Mouse (Mus musculus): ENCODE measurements around the gene Nprl2. TPM values are rescaled to one million over a fixed set of nuclear protein-coding genes. Genes with fewer than 3 reads are reported as not detected.

Nprl2 gene
- polyA plus RNA-seq, 1 experiment from 2014 or later: 40.7 TPM

DNA sequence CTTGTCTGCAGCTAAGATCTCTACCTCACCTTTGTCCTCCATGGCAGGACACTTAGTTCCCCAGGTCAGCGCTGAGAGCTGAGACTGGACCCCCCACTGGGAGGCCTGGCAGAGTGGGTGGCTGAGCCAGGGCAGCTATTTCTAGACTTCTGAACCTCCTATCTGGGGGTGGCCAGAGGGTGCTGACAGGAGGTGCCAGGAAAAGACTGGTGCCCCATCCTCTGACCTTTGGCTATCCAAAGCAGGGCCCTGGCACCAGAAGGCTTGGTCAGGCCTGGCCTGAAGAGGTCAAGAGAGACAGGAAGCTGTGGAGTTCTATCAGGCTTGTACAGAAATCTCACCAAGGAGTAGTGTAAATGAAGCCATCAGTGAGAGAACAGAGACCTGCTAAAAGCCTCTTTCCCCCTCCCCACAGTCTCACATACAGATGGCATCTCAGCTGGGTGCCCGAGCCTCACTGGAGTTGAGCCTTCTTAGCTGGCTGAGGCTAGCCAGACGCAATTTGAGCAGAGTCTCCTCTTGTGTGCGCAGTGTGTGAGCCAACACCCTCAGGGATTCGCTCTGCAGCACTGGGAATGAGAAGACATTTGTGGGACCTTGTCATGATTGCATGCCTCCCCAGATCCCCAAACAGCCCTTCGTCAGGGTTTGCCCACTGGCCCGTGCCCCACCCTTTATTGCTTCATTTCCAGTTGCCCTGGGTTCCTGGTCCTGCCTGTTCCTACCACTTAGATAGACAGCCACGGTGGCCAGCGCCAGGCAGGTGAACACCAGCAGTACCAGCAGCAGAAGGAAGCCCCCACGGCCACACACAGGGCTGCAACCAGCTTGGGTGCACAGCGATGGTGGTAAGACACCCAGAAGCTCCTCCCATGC lies 51.3 kb downstream of the Nprl2 start:
- ATAC-seq (replicated peaks; ENCODE audit: low FRiP score) (no peak), DNase-seq (ENCODE audit: low spot score) (no peak)
- no peak overlapping the region for H3K9ac ChIP-seq (ENCODE audit: low read length)
- no peak overlapping the region for H3K27ac ChIP-seq (ENCODE audit: low read depth, low read length)
- no peak overlapping the region for H3K4me3 ChIP-seq (ENCODE audit: low read depth, low read length)
- H3K9me3 ChIP-seq (ENCODE audit: control insufficient read depth, low read length): no peaks in the 10 kb centered on the region
- WGBS: 83% methylated on average over 11 of the region's 11 CpGs
- peaks cover 1% of the 10 kb centered on the region; the same call in 1 of the 2 replicates for H3K4me1 ChIP-seq (replicated peaks; ENCODE audit: control insufficient read depth, insufficient read depth, low read length)
- H3K4me2 ChIP-seq (ENCODE audit: low read depth, low read length, severe bottlenecking): no peak overlapping the region
- peaks cover 3% of the 10 kb centered on the region; the same call in 1 of the 2 replicates for H3K36me3 ChIP-seq (ENCODE audit: control insufficient read depth, insufficient read depth, low read length)
- no peaks in the 10 kb centered on the region for H3K27me3 ChIP-seq (ENCODE audit: control insufficient read depth, insufficient read depth, low read length)

DNA sequence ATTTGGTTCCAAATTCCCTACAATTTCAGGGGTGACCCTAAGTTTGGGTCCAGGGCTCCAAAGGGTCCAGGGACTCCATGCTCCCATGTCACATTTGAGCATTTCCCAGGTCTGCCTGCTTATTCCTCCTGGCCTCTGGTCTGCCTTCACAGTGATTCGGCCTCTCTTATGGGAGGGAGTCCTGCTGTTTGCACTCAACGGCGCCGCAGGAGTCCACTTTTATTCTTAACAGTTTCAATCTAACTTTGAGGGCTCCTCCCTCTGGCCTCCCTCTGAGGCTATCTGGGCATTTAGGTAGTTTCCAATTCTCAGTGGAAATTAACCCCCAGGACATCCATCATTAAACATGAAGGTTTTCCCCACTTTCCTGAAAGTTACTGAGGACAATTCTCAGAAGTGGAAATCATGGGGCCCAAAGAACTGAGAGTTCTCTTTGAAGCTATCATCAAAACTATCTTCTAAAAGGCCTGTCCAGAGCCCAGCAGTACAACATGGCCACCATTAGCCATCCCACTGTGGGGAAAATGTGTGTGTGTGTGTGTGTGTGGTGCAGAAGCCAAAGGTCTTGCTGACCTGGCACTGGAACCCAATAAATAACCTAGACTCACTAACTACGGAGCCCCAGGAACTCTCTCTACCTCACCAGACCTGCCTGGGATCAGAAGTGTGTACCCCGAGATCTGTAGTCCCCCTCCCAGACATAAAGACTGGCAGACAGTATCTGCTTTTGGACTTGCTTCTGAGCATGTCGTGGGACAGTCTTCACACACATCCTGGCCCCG lies 52.4 kb downstream of the Nprl2 start:
- Histone ChIP-seq H3K36me3 (ENCODE audit: control insufficient read depth, insufficient read depth, low read length) (peaks cover 3% of the 10 kb centered on the region; the same call in 1 of the 2 replicates), H3K27me3 (ENCODE audit: control insufficient read depth, insufficient read depth, low read length) (no peaks in the 10 kb centered on the region), H3K4me1 (replicated peaks; ENCODE audit: control insufficient read depth, insufficient read depth, low read length) (no peaks in the 10 kb centered on the region), H3K4me2 (ENCODE audit: low read depth, low read length, severe bottlenecking) (no peak overlapping the region), H3K4me3 (ENCODE audit: low read depth, low read length) (no peak overlapping the region), H3K27ac (ENCODE audit: low read depth, low read length) (no peak overlapping the region), H3K9me3 (ENCODE audit: control insufficient read depth, low read length) (no peaks in the 10 kb centered on the region), H3K9ac (ENCODE audit: low read length) (no peak overlapping the region)
- DNase-seq (ENCODE audit: low spot score) (no peak), ATAC-seq (replicated peaks; ENCODE audit: low FRiP score) (no peak)
- 76% methylated on average over 8 of the region's 8 CpGs for WGBS

Other genes with a start within 250 kb of the Nprl2 start
- 6.5 and 7.4 TPM in 2 replicates for gene Cish, start 246.2 kb upstream of the Nprl2 start, polyA plus RNA-seq (2014; fragmentation: Nextera tagmentation; extraction: Ambion mirVana)
- 11.2 and 13.8 TPM in 2 replicates for gene Hemk1, start 203.9 kb upstream of the Nprl2 start, polyA plus RNA-seq (2014; fragmentation: Nextera tagmentation; extraction: Ambion mirVana)
- gene 6430571L13Rik, start 201.6 kb upstream of the Nprl2 start, polyA plus RNA-seq (2014; fragmentation: Nextera tagmentation; extraction: Ambion mirVana): 1.3 and 1.6 TPM in 2 replicates
- 1.8 and 2.8 TPM in 2 replicates for gene Cacna2d2, start 142.6 kb upstream of the Nprl2 start, polyA plus RNA-seq (2014; fragmentation: Nextera tagmentation; extraction: Ambion mirVana)
- gene Tmem115, start 8.3 kb upstream of the Nprl2 start, polyA plus RNA-seq (2014; fragmentation: Nextera tagmentation; extraction: Ambion mirVana): 40.2 and 43.7 TPM in 2 replicates
- 14.3 and 18.7 TPM in 2 replicates for gene Cyb561d2, start within 50 bp of the Nprl2 start, polyA plus RNA-seq (2014; fragmentation: Nextera tagmentation; extraction: Ambion mirVana)
- 1.1 and 2.3 TPM in 2 replicates for gene Zmynd10, start 5.1 kb downstream of the Nprl2 start, polyA plus RNA-seq (2014; fragmentation: Nextera tagmentation; extraction: Ambion mirVana)
- 48.2 and 51.8 TPM in 2 replicates for gene Rassf1, start 9.3 kb downstream of the Nprl2 start, polyA plus RNA-seq (2014; fragmentation: Nextera tagmentation; extraction: Ambion mirVana)
- gene Tusc2, start 21.0 kb downstream of the Nprl2 start, polyA plus RNA-seq (2014; fragmentation: Nextera tagmentation; extraction: Ambion mirVana): 81.9 and 93.0 TPM in 2 replicates
- 129 and 139 TPM in 2 replicates for gene Hyal2, start 25.7 kb downstream of the Nprl2 start, polyA plus RNA-seq (2014; fragmentation: Nextera tagmentation; extraction: Ambion mirVana)
- 6.0 and 6.2 TPM in 2 replicates for gene Hyal1, start 34.7 kb downstream of the Nprl2 start, polyA plus RNA-seq (2014; fragmentation: Nextera tagmentation; extraction: Ambion mirVana)
- gene Naa80, start 36.7 kb downstream of the Nprl2 start, polyA plus RNA-seq (2014; fragmentation: Nextera tagmentation; extraction: Ambion mirVana): 11.3 and 15.2 TPM in 2 replicates
- 0.39 TPM in 1 of 2 replicates, not detected in the other for gene Hyal3, start 38.6 kb downstream of the Nprl2 start, polyA plus RNA-seq (2014; fragmentation: Nextera tagmentation; extraction: Ambion mirVana)
- 35.0 and 37.2 TPM in 2 replicates for gene Ifrd2, start 45.4 kb downstream of the Nprl2 start, polyA plus RNA-seq (2014; fragmentation: Nextera tagmentation; extraction: Ambion mirVana)
- 1.7 TPM in 2 replicates for gene Sema3b, start 67.0 kb downstream of the Nprl2 start, polyA plus RNA-seq (2014; fragmentation: Nextera tagmentation; extraction: Ambion mirVana)
- 527 and 580 TPM in 2 replicates for gene Gnai2, start 93.1 kb downstream of the Nprl2 start, polyA plus RNA-seq (2014; fragmentation: Nextera tagmentation; extraction: Ambion mirVana)
- 6.7 TPM in 2 replicates for gene Slc38a3, start 127.3 kb downstream of the Nprl2 start, polyA plus RNA-seq (2014; fragmentation: Nextera tagmentation; extraction: Ambion mirVana)
- gene Gnat1, start 137.5 kb downstream of the Nprl2 start, polyA plus RNA-seq (2014; fragmentation: Nextera tagmentation; extraction: Ambion mirVana): 1.6 and 2.6 TPM in 2 replicates
- 13.2 and 15.9 TPM in 2 replicates for gene Sema3f, start 168.2 kb downstream of the Nprl2 start, polyA plus RNA-seq (2014; fragmentation: Nextera tagmentation; extraction: Ambion mirVana)
- 198 and 206 TPM in 2 replicates for gene Rbm5, start 228.8 kb downstream of the Nprl2 start, polyA plus RNA-seq (2014; fragmentation: Nextera tagmentation; extraction: Ambion mirVana)

All from forebrain, embryonic 11.5 days (tissue).